Mouse (Mus musculus) forebrain, embryonic 13.5 days (tissue): ENCODE results near the gene Lacc1. TPM values are rescaled to one million over a fixed set of nuclear protein-coding genes. Genes with fewer than 3 reads are reported as not detected.

Source experiments
- polyA plus RNA-seq: library from polyadenylated mRNA; unstranded; fragments of >200 nt; fragmentation: Nextera tagmentation; extraction: Ambion mirVana; gene quantifications from 2 replicates; pipeline ENCODE4 v1.2.1, GENCODE M21; 2015

Gene Lacc1
- polyA plus RNA-seq, 1 experiment from 2014 or later: 2.1 TPM

Other genes starting within 250 kb of the Lacc1 start
- gene Ccdc122, start 132 bp downstream of the Lacc1 start, polyA plus RNA-seq: 0.79 and 1.1 TPM in 2 replicates
- gene Enox1, start 119.9 kb upstream of the Lacc1 start, polyA plus RNA-seq: 40.3 and 46.9 TPM in 2 replicates